Mouse (Mus musculus) intestine, embryonic 15.5 days (tissue): ENCODE results near the gene Stoml1. TPM values are rescaled to one million over a fixed set of nuclear protein-coding genes. Genes with fewer than 3 reads are reported as not detected.
"Not testable (repeated sequence)": the region's sequence is repeated elsewhere in the genome, so short reads cannot be mapped to it uniquely, and the experiment has no call there.

Source experiments
- ATAC-seq: fragments of 200-750 bp; cut with Nextera tagmentation; 2 replicates; pipeline ENCODE4 v1.8.0; 2017; ENCODE audit warnings: moderate TSS enrichment, moderate library complexity
- H3K27ac ChIP-seq: fragments of 300-500 bp; sonication (generic); 2 replicates; pipeline ENCODE4 v1.5.1; 2015; ENCODE audit warnings: mild to moderate bottlenecking, inconsistent platforms
- H3K27me3 ChIP-seq: fragments of 300-500 bp; sonication (generic); replicated peaks from 2 replicates; pipeline ENCODE4 v1.6.1; 2015; ENCODE audit warnings: inconsistent platforms
- H3K36me3 ChIP-seq: fragments of 300-500 bp; sonication (generic); 2 replicates; pipeline ENCODE4 v1.6.1; 2015; ENCODE audit warnings: inconsistent platforms
- H3K4me1 ChIP-seq: fragments of 300-500 bp; sonication (generic); replicated peaks from 2 replicates; pipeline ENCODE4 v1.6.1; 2015; ENCODE audit warnings: inconsistent platforms
- H3K4me2 ChIP-seq: fragments of 300-500 bp; sonication (generic); replicated peaks from 2 replicates; pipeline ENCODE4 v1.6.1; 2015; ENCODE audit warnings: mild to moderate bottlenecking, inconsistent platforms
- H3K4me3 ChIP-seq: fragments of 300-500 bp; sonication (generic); replicated peaks from 2 replicates; pipeline ENCODE4 v1.5.1; 2015; ENCODE audit warnings: inconsistent platforms
- H3K9ac ChIP-seq: fragments of 300-500 bp; sonication (generic); 2 replicates; pipeline ENCODE4 v1.6.1; 2015; ENCODE audit warnings: inconsistent platforms
- H3K9me3 ChIP-seq: fragments of 300-500 bp; sonication (generic); 2 replicates; pipeline ENCODE4 v1.6.1; 2016; ENCODE audit warnings: inconsistent platforms
- WGBS: fragments of 180-500 bp; shearing (Covaris S2); methylation state at CpG from one replicate; pipeline ENCODE4 v1.1.7; 2015; 5-methylcytosine and 5-hydroxymethylcytosine counted together
- polyA plus RNA-seq: library from polyadenylated mRNA; unstranded; fragments of >200 nt; fragmentation: Nextera tagmentation; extraction: Ambion mirVana; gene quantifications from 2 replicates; pipeline ENCODE4 v1.2.1, GENCODE M21; 2015

Stoml1 gene
- polyA plus RNA-seq, 1 experiment from 2014 or later, result 21.4 TPM

GRCm38 (mm10) chr9:58247064-58247759 is 5.8 kb upstream of the Stoml1 start:
- peak overlapping the region; percentile 45 for H3K9ac ChIP-seq
- peak overlapping the region; percentile 23 for H3K4me3 ChIP-seq
- peak overlapping the region; percentile 57; the same call in 1 of the 2 replicates for H3K27ac ChIP-seq
- H3K4me1 ChIP-seq, result peaks cover 33% of the 10 kb centered on the region
- H3K9me3 ChIP-seq, result no peaks in the 10 kb centered on the region
- H3K36me3 ChIP-seq, result no peaks in the 10 kb centered on the region
- peak; percentile 72 for ATAC-seq
- peak overlapping the region; percentile 76 for H3K4me2 ChIP-seq
- no peaks in the 10 kb centered on the region for H3K27me3 ChIP-seq
- WGBS, result 18% methylated on average over 25 of the region's 25 CpGs

GRCm38 (mm10) chr9:58248746-58249413 is 4.1 kb upstream of the Stoml1 start:
- H3K27ac ChIP-seq, result peak overlapping the region; percentile 93
- peaks cover 26% of the 10 kb centered on the region for H3K4me1 ChIP-seq
- no peak for ATAC-seq
- H3K4me3 ChIP-seq, result peak overlapping the region; percentile 52
- H3K4me2 ChIP-seq, result peak overlapping the region; percentile 76
- H3K36me3 ChIP-seq, result no peaks in the 10 kb centered on the region
- H3K9me3 ChIP-seq, result no peaks in the 10 kb centered on the region
- H3K9ac ChIP-seq, result peak overlapping the region; percentile 62
- whole genome bisulfite sequencing, result 29% methylated on average over 7 of the region's 7 CpGs
- H3K27me3 ChIP-seq, result no peaks in the 10 kb centered on the region

DNA sequence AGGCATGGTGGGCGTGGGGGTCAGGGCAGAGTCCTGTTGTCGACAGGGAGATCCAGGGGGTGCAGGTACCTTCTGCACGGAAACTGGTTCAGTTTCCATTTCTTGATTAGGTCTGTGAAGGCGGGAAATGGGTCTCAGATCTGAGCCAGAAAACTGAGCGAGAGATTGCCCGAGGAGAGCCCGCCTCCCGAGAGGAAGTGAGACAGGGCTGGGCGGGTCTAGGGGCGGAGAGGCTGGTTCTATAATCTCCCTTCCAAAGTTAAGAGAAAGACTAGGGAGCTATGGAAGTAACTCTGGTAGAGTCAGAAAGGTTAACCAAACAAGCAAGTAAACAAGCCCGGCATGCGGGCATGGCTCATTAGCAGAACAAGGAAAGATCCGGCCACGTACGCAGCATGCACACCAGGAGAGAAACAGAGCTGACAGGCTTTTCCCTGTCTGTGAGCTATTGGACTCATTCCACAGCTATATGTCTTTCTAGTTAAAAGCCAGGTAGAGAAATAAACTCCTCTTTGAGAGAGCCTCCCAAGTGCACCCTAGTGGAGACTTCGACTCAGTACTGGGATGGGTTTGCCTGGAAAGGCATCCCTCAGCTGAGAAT is 3.3 kb upstream of the Stoml1 start, which contains the start of gene Pml:
Pml (minus strand) TSS at position 195 of the 601 bp plus-strand sequence.
- under 1% methylated on average over 16 of the region's 16 CpGs for WGBS
- peaks cover 21% of the 10 kb centered on the region for H3K4me1 ChIP-seq
- peak; percentile 82 for ATAC-seq

DNA sequence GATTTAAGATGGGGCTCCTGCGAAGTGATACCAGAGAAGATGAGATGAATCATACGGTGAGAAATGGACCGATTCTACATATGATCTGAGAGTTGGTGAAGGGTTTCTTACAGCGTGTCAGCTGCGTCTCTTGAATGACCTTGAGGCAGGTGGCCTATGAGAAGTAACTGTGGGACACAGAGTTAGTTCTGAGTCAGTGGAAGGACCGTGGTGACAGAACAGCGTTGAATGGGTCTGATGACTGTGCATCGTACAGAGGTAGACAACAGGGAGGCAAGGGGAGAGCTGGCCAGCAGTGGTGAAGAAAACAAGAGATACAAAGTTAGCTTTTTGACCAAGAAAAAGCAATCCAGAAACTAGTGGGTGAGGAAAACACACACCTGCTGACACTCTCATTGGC is 2.6 kb upstream of the Stoml1 start:
- peak overlapping the region; percentile 76 for H3K4me2 ChIP-seq
- H3K4me3 ChIP-seq, result no peak overlapping the region
- peaks cover 21% of the 10 kb centered on the region for H3K4me1 ChIP-seq
- H3K9ac ChIP-seq, result peak overlapping the region; percentile 62; the same call in 1 of the 2 replicates
- no peaks in the 10 kb centered on the region for H3K27me3 ChIP-seq
- no peaks in the 10 kb centered on the region for H3K9me3 ChIP-seq
- no peak for ATAC-seq
- 75% methylated on average over 8 of the region's 8 CpGs for WGBS
- no peaks in the 10 kb centered on the region for H3K36me3 ChIP-seq
- peak overlapping the region; percentile 93 for H3K27ac ChIP-seq

More for the DNA sequence above, 3.3 kb upstream of the Stoml1 start, which contains the start of gene Pml:
- Histone ChIP-seq H3K4me2 (peak within 1 kb of the TSS; percentile 76), H3K27me3 (no peaks in the 10 kb centered on the region), H3K9me3 (no peaks in the 10 kb centered on the region), H3K27ac (peak within 1 kb of the TSS; percentile 93), H3K36me3 (no peaks in the 10 kb centered on the region), H3K4me3 (peak within 1 kb of the TSS; percentile 52), H3K9ac (peak within 1 kb of the TSS; percentile 62)

DNA sequence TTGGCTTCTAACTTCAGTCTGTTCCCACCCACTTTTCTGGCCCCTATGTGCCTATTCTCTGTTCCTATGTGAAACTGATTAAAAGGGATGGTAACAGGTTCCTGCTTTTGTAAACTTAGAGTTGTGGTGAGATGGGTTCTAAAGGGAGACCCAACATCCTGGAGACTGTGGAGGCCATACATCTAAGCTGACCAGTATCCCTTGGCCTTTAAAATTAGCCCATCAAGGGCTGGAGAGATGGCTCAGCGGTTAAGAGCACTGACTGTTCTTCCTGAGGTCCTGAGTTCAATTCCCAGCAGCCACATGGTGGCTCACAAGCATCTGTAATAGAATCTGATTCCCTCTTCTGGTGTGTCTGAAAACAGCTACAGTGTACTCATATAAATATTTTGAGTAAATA is 2.2 kb upstream of the Stoml1 start:
- not testable (repeated sequence) for H3K9me3 ChIP-seq, H3K27me3 ChIP-seq, H3K36me3 ChIP-seq, H3K4me3 ChIP-seq, H3K4me2 ChIP-seq, ATAC-seq, H3K9ac ChIP-seq
- Histone ChIP-seq H3K27ac (peak overlapping the region; percentile 93; the same call in 1 of the 2 replicates), H3K4me1 (peaks cover 21% of the 10 kb centered on the region)
- 89% methylated on average over 1 of the region's 1 CpGs for WGBS

DNA sequence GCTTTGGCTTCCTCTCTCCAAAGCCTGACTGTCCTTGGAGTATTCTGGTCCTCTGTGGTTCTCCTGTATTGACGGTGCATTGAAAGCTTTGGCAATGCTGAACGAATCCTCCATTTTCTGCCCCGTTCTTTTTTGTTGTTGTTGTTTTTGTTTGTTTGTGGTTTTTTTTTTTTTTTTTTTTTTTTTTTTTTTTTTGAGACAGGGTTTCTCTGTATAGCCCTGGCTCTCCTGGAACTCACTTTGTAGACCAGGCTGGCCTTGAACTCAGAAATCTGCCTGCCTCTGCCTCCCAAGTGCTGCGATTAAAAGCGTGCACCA is 800 bp downstream of the Stoml1 start:
- H3K4me1 ChIP-seq, result peaks cover 13% of the 10 kb centered on the region
- H3K4me2 ChIP-seq, result peak overlapping the region; percentile 83
- H3K9ac ChIP-seq, result peak overlapping the region; percentile 72
- WGBS, result 70% methylated on average over 5 of the region's 5 CpGs
- H3K27me3 ChIP-seq, H3K36me3 ChIP-seq, H3K9me3 ChIP-seq, ATAC-seq: not testable (repeated sequence)
- H3K27ac ChIP-seq, result 0 out of 2 replicates have a peak overlapping the region, but pooled peaks have one; percentile 61
- H3K4me3 ChIP-seq, result peak overlapping the region; percentile 67

DNA sequence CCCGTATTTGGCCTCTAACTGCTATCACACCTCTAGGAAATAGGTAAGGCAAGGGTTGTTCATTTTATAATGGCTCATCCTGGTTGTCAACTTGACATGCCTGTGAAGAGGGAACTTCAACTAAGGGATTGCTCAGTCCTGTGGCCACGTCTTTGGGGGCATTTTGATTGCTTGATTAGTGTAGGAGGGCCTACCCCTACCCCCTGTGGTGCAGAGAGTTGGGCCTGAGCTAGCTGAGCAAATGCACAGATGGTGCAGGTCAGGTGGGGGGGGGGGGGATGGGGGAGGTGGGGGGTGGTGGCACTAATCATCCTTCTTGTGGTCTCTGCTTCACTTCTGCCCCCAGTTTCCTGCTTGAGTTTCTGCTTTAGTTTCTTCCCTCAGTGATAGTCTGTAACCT is 2.1 kb downstream of the Stoml1 start:
- 53% methylated on average over 2 of the region's 2 CpGs for WGBS
- no peaks in the 10 kb centered on the region for H3K27me3 ChIP-seq
- no peak overlapping the region for H3K9ac ChIP-seq
- H3K4me3 ChIP-seq, result no peak overlapping the region
- no peaks in the 10 kb centered on the region for H3K9me3 ChIP-seq
- peaks cover 9% of the 10 kb centered on the region for H3K4me1 ChIP-seq
- no peak overlapping the region for H3K4me2 ChIP-seq
- H3K36me3 ChIP-seq, result no peaks in the 10 kb centered on the region; the same call in 1 of the 2 replicates
- no peak for ATAC-seq
- H3K27ac ChIP-seq, result no peak overlapping the region

- Histone ChIP-seq H3K4me1 (peaks cover 3% of the 10 kb centered on the region), H3K36me3 (no peaks in the 10 kb centered on the region; the same call in 1 of the 2 replicates), H3K27ac (no peak overlapping the region), H3K4me3 (no peak overlapping the region), H3K4me2 (no peak overlapping the region), H3K9ac (no peak overlapping the region), H3K27me3 (no peaks in the 10 kb centered on the region), H3K9me3 (no peaks in the 10 kb centered on the region)
- ATAC-seq, result no peak
- 90% methylated on average over 10 of the region's 10 CpGs for WGBS
Measured at GRCm38 (mm10) chr9:58255704-58256685, 3.0 kb downstream of the Stoml1 start.

DNA sequence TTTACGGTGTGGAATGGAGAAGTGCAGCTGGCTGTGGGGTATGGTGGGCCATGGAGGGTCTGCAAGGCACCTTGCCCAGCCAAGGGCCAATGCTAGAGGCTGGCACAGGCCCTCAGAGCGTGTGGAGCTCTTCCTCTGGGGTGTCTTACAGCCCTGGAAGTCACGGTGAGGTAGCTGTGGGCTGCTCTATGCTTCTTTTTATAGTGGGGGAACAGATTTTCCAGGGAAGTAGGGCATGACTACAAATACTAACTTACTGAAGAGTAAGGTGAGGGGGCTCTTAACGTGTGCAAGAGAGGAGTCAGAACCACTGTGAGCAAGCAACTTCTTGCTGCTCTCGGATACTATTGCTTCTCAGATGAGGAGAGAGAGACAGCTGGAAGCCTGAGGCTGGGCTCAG is 9.5 kb downstream of the Stoml1 start:
- no peak overlapping the region for H3K4me2 ChIP-seq
- peaks cover 12% of the 10 kb centered on the region; the same call in 1 of the 2 replicates for H3K36me3 ChIP-seq
- H3K27ac ChIP-seq, result no peak overlapping the region
- H3K9me3 ChIP-seq, result no peaks in the 10 kb centered on the region
- no peaks in the 10 kb centered on the region for H3K27me3 ChIP-seq
- H3K4me1 ChIP-seq, result peaks cover 6% of the 10 kb centered on the region; the same call in 1 of the 2 replicates
- H3K9ac ChIP-seq, result no peak overlapping the region
- WGBS, result 92% methylated on average over 5 of the region's 5 CpGs
- no peak for ATAC-seq
- no peak overlapping the region for H3K4me3 ChIP-seq

- Histone ChIP-seq H3K27ac (no peak overlapping the region), H3K36me3 (peaks cover 12% of the 10 kb centered on the region; the same call in 1 of the 2 replicates), H3K9ac (no peak overlapping the region), H3K4me3 (no peak overlapping the region), H3K4me1 (peaks cover 6% of the 10 kb centered on the region; the same call in 1 of the 2 replicates), H3K27me3 (no peaks in the 10 kb centered on the region), H3K4me2 (no peak overlapping the region), H3K9me3 (no peaks in the 10 kb centered on the region)
- ATAC-seq, result no peak
- WGBS, result 78% methylated on average over 3 of the region's 3 CpGs
Measured at GRCm38 (mm10) chr9:58265368-58265767, 12.4 kb downstream of the Stoml1 start.

DNA sequence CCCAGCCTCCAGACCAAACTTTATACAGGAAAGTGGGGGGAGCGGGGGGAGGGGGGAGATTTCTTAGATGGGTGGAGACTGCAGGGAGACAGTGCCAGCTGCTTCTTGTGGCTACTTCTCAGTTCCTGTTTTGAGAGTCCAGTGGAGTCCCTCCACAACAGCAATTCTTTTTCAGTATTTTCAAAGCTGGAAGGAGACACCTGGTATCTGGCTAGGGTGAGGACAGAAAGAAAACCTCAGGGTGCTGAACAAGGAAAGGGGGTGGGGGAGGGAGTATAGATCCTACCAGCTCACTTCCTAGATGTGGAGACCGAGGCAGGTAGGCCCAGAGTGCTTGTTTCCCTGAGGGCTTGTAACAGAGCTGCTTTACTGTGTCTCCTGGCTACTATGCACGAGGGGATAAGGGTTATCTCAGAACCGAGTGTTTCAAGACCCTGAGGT is 13.6 kb downstream of the Stoml1 start:
- Histone ChIP-seq H3K4me3 (no peak overlapping the region), H3K9me3 (no peaks in the 10 kb centered on the region), H3K27me3 (no peaks in the 10 kb centered on the region), H3K9ac (no peak overlapping the region), H3K27ac (peak overlapping the region; percentile 3), H3K4me1 (peaks cover 6% of the 10 kb centered on the region; the same call in 1 of the 2 replicates), H3K36me3 (peaks cover 8% of the 10 kb centered on the region; the same call in 1 of the 2 replicates), H3K4me2 (no peak overlapping the region)
- 34% methylated on average over 4 of the region's 4 CpGs for WGBS
- ATAC-seq, result no peak
